Mouse (Mus musculus) monocyte, adult 5-6 weeks (primary cell): ENCODE measurements around the gene Trim16. TPM values are rescaled to one million over a fixed set of nuclear protein-coding genes. Genes with fewer than 3 reads are reported as not detected.
A peak's percentile ranks its signal among the peaks of the same experiment; 100 is the strongest.

Experiments
- ATAC-seq: fragments of 153-309, 156-312 bp; replicated peaks from 2 replicates; pipeline ENCODE4 v1.8.0; 2017; ENCODE audit warnings: mild to moderate bottlenecking; ENCODE audit not compliant: low TSS enrichment, insufficient number of reproducible peaks, severe bottlenecking, poor library complexity, low FRiP score
- total RNA-seq: library from RNA; stranded (forward); fragments of 200-1000, 200-491, 200-594 nt; gene quantifications from 3 replicates; pipeline ENCODE4 v1.2.3, GENCODE M21; 2017

Gene Trim16
- total RNA-seq, 1 experiment from 2014 or later: 5.9 TPM

DNA sequence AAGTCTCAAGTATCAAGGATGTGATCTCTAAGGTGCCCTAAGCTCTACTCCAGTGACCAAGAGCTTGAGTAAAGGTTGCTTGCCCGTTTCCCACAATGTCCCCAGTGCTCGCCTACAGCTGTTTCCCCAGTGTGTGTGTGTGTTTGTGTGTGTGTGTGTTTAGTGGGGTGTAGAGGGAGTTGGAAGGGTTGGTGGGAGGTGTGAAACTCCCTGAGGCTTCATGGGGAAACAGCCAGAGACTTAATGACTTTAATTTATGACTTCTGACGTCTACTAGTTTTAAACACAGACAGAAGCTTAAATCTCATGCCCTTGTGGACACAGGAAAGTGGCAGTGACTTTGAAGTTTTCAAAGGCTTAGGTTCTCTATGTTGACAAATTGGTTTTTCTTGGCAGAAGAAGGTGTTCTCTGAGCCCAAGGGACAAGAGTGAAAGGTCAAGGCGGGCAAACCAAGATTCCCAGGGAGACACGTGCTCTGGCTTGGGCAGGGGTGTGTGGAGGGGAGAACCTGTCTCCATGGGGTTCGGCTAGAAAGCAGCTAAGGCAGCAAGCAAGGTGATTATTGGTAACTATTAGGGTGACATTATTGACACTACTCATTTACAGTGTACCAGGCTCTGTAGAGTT is 6.2 kb downstream of the Trim16 start:
- ATAC-seq: no peak

DNA sequence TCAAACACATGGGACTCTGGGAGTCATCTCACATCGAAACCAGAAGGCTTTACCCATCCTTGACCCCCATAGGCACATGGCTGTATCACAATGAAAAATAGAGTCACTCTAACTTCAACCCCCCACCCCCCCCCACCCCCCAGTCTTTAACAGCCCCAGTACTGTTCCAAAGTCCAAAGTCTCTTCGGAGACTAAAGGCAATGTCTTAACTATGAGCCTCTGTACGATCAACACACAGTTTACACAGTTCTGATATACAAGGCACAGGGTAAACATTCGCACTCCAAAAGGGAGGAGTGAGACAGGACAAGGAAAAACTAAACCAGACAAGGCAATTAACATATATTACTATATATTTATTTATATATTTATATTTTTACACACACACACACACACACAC is 7.1 kb downstream of the Trim16 start:
- ATAC-seq: no peak

DNA sequence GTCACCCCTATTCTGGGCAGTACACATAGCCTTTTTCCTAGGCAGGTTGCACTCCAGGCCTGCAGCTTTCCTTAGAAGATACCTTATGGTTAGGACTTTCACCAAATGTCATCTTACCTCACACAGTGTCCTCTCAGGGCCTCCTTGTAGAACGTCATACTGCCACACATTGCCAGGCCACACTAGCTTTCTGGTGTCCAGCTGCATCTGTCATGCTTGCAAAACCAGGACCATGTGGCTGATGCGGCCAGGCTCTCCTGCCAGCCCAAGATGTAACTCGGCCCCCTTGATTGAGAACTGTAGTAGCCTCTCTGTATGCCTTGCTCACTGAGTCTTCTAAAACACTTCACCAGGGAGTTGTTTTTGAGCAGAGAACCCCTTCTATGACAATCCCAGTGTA is 7.9 kb downstream of the Trim16 start:
- ATAC-seq: no peak

DNA sequence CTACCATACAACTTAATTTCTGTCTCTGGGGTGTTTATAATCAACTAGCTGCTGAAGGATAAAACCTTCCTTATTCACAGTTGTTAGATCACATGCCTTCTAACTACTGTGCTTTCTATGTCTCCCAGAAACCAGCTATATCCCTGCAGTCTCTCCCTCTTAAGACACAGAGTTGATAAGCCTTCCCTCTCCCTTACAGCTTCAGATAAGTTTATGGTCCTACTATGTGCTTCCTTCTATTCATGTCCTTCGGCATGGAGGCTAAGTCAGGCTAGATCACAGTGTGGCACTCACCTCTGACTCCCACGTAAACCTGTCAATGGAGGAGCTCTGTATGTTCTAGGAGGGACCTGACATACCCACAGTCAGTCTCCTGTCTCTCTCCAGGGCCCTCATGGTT is 10.4 kb downstream of the Trim16 start:
- ATAC-seq: no peak

DNA sequence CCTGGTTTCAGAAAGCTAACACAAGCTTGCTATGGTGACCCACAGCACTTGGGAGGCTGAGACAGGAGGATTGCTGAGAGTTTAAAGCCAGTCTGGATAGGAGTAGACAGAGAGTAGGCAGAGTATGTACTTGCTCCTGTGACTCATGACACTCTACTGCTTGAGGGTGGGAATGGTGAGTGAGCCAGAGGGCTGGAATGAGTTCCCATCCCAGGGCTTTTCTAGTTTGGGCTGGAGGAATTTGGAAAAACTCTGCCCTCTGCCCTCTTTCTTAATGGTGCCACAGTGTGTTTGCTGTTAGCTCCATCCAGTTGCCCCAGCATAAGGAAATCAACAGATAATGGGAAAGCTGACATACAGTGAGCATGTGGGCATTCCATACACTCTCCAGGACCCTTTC is 11.9 kb downstream of the Trim16 start:
- ATAC-seq: no peak

DNA sequence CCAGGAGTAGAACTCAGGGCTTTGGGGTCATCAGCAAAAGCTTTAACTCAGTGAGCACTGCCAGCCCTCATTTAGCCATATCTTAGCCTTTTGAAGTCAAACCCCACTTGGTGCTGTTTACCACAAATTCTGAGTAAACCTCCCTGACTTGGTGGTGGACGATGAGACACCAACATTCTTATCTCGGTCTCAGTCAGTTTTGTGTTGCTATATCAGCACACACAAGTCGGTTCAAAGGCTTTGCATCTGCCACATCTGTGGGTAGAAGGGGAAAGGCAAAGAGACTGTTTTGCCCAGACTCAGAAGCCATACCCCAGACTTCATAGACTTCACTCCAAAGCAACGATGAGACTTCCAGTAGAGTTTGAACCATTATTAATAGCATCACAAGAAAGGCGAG is 24.5 kb downstream of the Trim16 start:
- ATAC-seq: no peak

DNA sequence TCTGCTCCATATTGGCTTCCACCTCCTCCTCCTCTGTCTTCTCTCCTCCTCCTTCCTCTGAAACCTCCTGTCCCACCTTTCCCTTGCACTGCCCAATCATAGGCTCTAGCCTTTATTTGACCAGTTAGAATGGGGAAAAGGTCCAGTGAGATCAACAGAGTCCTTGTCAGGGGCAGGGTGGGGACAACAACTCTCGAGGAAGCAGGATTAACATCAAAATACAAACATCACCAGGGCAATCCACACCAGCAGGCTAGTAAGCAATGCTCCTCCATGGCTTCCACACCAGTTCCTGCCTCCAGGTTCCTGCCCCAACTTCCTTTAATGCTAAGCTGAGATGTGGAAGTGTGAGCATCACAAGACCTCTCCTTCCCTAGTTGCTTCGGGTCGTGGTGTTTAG is 25.7 kb downstream of the Trim16 start:
- ATAC-seq: no peak

DNA sequence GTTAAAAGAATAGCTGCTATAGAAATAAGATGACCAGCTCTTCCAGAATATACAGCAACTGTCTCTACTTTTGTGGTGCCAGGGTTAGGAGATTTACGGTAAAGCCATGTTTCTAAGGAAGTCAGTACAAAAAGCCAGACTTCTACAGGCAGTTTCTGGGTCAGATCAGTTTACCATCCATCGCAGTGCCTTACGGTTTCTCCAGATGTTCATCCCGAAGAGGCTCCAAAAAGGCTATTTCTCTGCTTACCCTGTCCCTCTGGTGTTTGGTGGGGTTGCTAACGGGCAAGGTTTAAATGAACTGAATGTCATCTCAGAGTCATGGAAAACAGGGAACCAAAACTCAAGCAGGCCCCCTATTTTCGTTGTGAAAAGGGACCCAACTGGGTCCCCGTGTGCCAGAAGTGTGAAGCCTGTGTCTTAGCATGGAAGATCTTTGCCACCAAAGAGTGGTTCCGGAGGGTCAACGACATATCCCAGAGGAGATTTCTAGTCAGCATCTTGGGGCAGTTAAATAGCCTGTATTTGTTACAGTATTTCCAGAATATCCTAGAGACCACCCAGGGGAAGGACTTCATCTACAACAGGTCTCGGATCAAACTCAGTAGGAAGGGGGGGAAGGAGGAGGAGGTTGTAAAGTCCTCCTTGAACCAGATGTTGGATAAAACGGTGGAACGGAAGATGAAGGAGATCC is 27.1 kb downstream of the Trim16 start, which contains the start of gene Fbxw10:
Gene Fbxw10, plus strand, starts transcription at position 109 of the 694 bp plus-strand sequence.
- ATAC-seq: peak; percentile 84

DNA sequence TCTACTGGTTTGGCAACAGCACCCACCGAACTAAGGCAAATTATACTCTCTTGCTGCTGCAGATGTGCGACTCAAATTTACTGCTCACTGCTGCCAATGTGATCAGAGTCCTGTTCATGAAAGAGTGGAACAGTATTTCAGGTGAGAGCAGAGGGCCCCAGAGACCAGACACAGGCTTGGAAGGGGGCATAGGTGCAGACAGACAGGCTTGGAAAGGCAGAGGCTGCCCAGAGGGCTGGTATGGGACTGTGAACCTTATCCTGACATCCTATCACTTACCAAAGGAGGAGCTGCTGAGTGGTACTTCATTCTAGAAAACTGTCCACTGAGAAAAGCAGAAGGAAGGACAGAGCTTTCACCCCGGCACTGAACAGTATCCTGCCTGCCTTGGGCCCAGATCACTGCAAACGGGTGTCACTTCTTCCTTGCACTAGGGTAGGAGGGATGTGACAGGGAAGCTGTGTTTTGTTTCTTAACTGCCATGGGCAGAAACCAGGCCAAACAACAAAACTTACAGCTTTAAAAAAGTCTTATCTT is 27.7 kb downstream of the Trim16 start:
- ATAC-seq: peak; percentile 37; the same call in 1 of the 2 replicates

DNA sequence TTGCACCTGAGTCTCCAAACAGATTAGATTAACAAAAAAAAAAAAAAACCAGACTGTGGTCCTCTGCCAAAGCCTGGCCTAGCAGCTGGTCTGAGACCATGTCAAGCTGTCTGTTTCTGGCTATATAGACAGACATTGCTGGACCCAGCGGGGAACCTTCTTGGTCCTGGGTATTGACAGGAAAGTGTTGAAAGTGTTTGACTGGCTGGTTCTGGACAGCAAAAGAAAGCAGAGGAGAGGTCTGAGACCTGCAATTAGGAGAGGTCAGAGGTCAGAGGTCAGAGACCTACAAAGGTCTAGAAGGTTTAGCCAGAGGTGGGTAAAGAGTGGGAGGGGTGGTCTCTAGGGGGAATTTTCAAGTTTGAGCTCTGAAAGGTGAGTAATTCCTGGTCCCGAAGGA is 28.3 kb downstream of the Trim16 start:
- no peak for ATAC-seq

DNA sequence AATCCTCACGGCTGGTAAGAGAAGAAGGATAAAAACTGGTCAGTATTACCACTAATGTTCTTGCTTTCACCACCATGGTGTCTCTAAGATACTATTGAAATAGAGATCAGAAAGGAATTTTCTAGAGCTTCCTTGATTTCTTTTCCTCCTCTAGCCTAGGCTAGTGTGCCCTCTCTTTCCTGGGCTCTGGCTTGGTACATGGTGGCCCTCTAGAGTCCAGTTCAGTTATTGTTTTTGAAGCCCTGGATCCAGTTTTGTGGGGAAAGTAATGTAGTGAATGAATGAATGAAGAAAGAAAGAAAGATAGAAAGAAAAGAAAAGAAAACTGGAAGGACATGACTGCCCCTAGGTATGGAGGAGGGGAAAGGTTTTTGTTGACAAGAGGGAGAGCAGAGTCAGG is 31.2 kb downstream of the Trim16 start:
- ATAC-seq: no peak

DNA sequence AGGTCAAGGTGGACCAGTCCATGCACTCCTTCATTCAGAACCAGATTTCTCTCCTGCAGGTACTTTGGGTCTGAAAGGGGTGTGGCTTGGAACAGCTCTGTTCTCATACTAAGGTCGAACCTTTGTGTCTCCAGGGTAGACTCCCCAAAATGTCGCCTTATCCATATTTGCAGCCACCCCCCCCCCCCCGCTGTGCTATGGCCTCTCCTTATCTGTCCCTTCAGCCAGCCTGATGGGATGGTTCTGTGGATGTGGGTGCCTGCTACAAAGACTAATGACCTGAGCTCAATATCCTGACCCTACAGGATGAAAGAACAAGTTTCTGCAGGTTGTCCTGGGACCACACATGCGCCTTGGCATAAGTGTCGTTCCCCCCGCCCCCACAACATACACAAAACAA is 33.3 kb downstream of the Trim16 start:
- no peak for ATAC-seq

DNA sequence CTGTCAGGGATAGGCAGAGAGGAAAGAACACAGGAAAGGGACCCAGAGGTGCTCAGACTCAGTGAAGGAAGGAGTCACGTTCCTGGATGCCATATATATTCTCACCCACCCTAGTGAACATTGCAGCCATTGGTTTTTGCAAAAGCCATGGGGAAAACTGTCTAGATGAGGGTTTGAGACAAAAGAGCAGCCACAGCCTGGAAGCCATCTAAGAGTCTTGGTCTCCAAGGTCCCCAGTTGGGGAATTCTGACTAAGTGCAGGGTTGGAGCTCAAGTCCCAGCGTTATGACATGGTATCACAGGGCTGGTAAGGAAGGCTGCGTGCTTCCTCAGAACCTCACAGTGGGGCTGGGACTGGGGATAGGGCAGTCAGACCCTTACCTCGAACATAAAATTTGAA is 45.5 kb downstream of the Trim16 start:
- no peak for ATAC-seq

DNA sequence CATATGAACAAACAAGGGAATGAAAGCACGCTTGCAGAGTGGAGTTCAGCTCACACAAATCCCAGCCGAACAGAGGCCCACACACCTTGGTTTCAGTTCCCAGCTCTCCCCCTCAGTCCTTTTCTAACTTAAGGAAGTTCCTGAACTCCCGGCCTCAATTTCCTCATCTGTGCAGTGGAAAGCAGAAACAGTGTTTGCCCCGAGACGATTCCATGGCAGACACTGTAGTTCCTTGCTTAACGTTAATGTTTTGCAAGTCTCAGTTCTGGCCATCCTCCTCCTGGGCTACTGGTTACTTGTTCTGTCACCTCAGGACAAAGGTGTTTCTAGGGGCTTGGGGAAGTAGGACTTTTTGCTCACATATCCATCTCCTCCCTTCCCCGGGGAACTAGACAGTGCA is 46.7 kb downstream of the Trim16 start:
- ATAC-seq: peak; percentile 31; the same call in 1 of the 2 replicates

DNA sequence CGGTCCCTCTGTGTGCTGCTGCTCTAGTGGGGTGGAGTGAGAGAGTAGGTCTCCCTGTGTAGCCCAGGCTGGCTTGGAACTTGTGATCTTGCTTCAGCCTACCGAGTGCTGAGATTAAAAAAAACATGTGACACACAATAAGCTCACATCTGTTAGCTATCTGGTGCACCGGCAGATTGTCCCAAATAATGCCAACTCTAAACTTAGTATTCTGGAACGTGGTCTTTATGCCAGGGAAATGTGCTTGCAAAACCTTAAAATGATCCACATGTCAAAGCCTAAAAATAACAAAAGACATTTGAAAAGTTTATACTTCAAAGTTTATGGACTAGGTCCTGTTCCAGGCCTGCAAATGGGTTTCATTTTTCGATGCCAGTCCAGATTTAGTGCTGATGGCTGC is 49.2 kb downstream of the Trim16 start:
- ATAC-seq: no peak

DNA sequence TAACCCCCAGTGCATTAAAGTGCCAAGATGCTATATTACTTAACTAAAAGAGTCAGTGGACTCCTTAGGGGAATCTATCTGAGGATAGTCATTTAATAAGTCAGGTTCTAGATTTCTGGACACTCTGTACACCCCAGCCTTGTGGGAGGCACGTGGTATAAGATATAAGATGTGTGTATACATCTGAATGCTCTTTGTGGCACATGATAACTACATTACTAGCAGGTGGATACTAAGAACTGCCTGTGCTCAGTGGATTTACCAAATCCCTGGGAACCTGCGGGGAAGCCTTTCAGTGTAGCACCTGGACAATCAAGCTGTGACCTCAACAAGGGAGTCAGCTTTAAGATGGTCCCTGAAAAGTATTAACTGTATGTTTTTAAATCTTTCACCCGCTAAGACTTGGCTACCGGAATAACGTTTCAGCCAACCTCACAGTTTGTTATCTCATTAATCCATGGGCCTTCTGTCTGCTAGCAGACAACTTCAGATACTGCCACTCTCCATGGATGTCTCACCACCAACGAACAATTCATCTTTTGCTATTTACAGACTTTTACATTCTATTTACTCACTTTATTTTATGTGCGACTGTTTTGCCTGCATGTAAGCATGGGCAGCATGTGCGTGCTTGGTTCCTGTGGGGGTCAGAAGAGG is 49.8 kb downstream of the Trim16 start:
- no peak for ATAC-seq

DNA sequence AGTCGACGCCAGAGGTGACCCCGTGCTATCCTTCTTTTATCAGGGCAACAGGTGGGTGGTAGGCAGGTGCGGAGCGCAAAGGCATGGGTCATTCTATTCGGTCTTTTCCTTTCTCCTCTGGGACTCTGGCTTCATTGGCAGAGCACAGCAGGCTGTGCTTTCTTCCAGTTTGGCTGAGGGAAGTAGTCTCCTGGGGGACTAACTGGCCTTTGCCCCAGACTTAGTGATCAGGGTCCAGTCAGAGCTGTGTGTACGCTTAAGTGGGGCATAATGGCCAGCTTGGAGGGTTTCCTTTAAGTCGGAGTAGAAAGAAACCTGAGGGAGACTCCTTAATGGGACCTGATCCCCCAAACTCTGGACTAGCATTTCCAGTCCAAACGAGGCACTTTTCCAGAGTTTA is 53.4 kb downstream of the Trim16 start:
- no peak for ATAC-seq

DNA sequence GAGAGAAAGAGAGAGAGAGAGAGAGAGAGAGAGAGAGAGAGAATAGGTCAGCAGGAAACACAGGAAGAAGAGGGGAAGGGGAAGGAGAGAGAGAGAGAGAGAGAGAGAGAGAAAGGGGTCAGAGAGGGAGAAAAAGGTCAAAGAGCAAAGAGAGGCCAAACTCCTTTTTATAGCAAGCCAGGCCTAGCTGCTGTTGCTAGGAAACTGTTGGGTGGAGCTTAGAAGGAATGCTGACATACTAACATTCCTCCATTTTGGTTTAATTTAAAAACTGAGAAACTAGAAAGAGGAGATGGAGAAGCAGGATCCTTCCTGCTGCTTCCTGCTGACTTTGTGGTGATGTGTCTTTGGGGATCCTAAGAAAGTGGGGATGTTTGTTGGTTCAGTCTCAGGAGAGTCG is 55.7 kb downstream of the Trim16 start:
- no peak for ATAC-seq

DNA sequence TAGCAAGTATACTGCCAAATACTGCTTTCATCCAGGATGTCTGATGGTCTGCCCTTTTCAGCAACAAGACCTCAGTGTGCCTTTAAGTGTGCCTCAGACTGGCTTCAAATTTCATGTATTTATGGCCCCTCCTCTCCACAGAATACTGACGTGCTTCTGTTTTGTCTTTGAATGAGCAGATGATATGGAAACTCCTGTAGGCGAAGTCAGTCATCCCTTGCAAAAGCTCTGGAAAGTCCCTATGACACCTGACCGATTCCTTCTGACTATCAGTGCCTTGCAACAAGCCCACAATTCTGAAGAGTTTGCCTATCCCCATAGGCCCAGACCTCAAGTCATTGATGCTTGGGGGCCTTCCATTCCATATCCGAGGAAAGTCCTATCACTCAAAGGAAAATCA is 56.4 kb downstream of the Trim16 start:
- ATAC-seq: no peak

DNA sequence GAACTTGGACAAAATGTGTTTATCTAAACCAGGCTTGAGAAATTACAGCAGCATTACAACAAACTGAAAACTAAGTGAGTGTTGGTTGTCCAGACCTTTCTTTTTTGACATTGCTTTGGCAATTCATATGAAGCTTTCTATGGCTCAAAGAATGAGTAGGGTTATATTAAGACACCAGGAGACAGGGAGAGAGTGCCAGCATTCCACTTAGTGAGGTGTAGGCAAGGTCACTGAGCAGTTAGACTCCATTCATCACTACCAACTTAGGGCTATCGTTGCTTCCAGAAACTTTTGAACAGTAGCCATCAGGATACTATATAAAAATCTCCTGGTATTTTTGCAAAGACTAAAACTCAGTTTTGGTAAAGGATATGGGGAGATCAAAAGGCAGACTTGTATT is 57.4 kb downstream of the Trim16 start:
- ATAC-seq: no peak
